ENCODE assay signal across 14 mouse cellular contexts in the genomic region with DNA sequence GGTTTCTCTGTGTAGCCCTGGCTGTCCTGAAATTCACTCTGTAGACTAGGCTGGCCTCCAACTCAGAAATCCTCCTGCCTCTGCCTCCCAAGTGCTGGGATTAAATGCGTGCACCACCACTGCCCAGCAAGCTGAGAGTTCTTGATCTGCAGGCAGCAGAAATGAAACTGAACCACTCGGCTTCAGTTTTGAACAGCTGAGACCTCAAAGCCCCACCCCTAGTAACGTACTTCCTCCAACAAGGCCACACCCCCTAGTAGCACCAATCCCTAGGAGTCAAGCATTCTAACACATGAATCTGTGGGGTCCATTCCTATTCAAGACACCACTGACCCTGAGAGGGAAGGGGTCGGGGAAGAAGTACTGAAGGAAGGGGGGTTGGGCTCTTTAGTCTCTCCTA.
"Had no signal": no experiment of that assay in that cellular context is flagged by ENCODE, and none has a peak within 500 bp of the region (broad histone marks: within the 10 kb centered on the region; RNA-seq: fewer than 3 reads in every experiment).

No protein-coding gene starts in this region.

- DNase-seq: kidney, adult 8-10 months; kidney, postnatal 36 days; layer of hippocampus, adult 9-11 months; liver; liver, embryonic 13.5 days; liver, postnatal 0 days; lung, postnatal 14 days; right cerebral cortex, adult 18-20 months; spleen, adult 18-20 months; thymus, postnatal 36 days had no signal

- H3K4me1 ChIP-seq: liver, embryonic 13.5 days had no signal

- H3K27me3 ChIP-seq: stomach, embryonic 15.5 days had no signal

- H3K9me3 ChIP-seq: limb, embryonic 12.5 days; liver, embryonic 13.5 days; lung, embryonic 15.5 days; midbrain, embryonic 13.5 days; stomach, embryonic 15.5 days had no signal

- H3K36me3 ChIP-seq: limb, embryonic 12.5 days; liver, embryonic 13.5 days; lung, embryonic 15.5 days; midbrain, embryonic 13.5 days; stomach, embryonic 15.5 days had no signal

- H3K4me3 ChIP-seq: limb, embryonic 12.5 days; liver, embryonic 13.5 days; lung, embryonic 15.5 days; midbrain, embryonic 13.5 days; stomach, embryonic 15.5 days had no signal
